Mouse (Mus musculus): ENCODE data around the gene Uox.

DNA sequence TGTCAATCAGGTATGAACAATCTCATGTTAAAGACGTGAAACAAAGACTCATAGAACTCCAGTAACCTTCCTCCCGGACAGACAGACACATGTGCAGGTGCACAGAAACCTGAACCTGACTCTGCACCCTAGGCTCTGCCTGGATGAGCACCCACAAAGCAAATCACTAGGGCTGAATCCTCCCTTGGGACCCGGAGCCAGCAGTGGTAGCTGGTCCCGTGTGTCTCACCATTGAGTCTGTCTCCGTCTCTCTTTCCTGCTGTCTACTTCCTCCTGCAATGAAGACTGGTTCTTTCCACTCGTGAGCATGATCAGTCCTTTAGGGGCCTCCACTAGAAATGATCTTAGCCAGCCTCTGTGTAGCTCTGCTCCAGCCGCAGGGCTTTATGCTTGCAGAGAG is 91.7 kb downstream of the Uox start:
- no peak for TF ChIP-seq POLR2A (IDR thresholded peaks at IDR 0.05; ENCODE audit: insufficient read length, low read depth)
- TF ChIP-seq MAX (IDR thresholded peaks at IDR 0.05; ENCODE audit: low read depth), result no peak
- no peak for TF ChIP-seq E2F4 (IDR thresholded peaks at IDR 0.05; ENCODE audit: insufficient read depth)
